Mouse (Mus musculus): ENCODE measurements around the gene Plppr5. TPM values are rescaled to one million over a fixed set of nuclear protein-coding genes. Genes with fewer than 3 reads are reported as not detected.

The Plppr5 gene
- polyA plus RNA-seq, 1 experiment from 2014 or later = 1.1 TPM

GRCm38 (mm10) chr3:117614856-117615255, 40.2 kb downstream of the Plppr5 start:
- no peaks in the 10 kb centered on the region for H3K9me3 ChIP-seq
- no peak for ATAC-seq (ENCODE audit: low FRiP score, low read depth)
- no peaks in the 10 kb centered on the region for H3K4me1 ChIP-seq
- no peak overlapping the region for H3K4me2 ChIP-seq (replicated peaks)
- no peak overlapping the region for H3K9ac ChIP-seq
- H3K4me3 ChIP-seq = no peak overlapping the region
- WGBS = 92% methylated on average over 1 of the region's 1 CpGs
- no peak overlapping the region for H3K27ac ChIP-seq
- H3K36me3 ChIP-seq = no peaks in the 10 kb centered on the region
- H3K27me3 ChIP-seq (replicated peaks) = no peaks in the 10 kb centered on the region

DNA sequence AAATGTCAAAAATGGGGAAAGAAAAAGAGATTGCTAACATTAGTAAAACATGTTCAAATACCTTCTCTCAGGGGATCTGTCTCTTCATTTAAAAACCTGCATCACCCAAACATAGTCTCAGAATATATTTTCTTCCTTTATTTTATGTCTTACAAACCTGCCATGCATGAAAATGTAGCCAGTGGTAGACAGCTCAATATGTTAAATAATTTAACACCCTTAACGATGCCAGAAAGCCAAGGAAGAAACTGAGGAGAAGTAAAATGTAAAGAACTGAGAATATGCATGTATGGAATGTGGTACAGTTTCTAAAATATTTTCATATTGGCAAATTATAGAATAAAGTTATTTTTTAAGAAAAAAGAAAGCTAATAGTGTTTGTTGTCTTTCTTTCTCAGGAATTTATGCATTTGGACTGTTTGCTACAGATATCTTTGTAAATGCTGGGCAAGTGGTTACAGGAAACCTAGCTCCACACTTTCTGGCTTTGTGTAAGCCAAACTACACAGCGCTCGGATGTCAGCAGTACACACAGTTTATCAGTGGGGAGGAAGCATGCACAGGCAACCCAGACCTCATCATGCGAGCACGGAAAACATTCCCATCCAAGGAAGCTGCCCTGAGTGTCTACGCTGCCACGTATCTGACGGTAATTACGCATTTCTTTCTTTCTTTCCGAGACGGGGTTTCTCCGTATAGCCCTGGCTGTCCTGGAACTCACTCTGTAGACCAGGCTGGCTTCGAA, 50.8 kb downstream of the Plppr5 start:
- no peak overlapping the region for H3K4me2 ChIP-seq (replicated peaks)
- ATAC-seq (ENCODE audit: low FRiP score, low read depth) = no peak
- no peak overlapping the region for H3K9ac ChIP-seq
- no peaks in the 10 kb centered on the region for H3K9me3 ChIP-seq
- no peaks in the 10 kb centered on the region for H3K36me3 ChIP-seq
- no peak overlapping the region for H3K27ac ChIP-seq
- H3K4me3 ChIP-seq = no peak overlapping the region
- WGBS = 93% methylated on average over 13 of the region's 13 CpGs
- H3K27me3 ChIP-seq (replicated peaks) = no peaks in the 10 kb centered on the region
- H3K4me1 ChIP-seq = no peaks in the 10 kb centered on the region

- no peak for ATAC-seq (ENCODE audit: low FRiP score, low read depth)
- Histone ChIP-seq H3K4me1 (no peaks in the 10 kb centered on the region), H3K4me3 (no peak overlapping the region), H3K9me3 (no peaks in the 10 kb centered on the region), H3K36me3 (no peaks in the 10 kb centered on the region), H3K4me2 (replicated peaks) (no peak overlapping the region), H3K9ac (no peak overlapping the region), H3K27ac (no peak overlapping the region), H3K27me3 (replicated peaks) (no peaks in the 10 kb centered on the region)
- WGBS = 34% methylated on average over 3 of the region's 3 CpGs
Observed at GRCm38 (mm10) chr3:117628799-117629198, 54.2 kb downstream of the Plppr5 start.

DNA sequence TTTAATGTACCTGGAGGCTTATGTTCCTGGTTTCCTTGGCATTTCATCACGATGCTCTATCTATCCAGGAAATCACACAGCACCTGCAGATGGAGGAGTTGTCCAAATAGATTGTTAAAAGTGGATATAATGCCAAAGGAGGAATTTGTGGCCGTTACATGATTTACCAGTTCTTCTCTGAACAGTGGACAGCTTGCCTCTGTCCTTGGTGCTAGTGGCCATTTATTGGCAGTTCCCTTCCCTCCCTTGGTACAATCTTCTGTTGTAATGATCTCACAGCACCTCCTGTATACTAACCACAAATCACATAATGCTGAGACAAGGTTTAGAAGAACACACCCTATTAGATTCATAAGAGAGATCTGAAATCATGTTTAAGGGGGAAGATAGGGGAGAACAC, 55.7 kb downstream of the Plppr5 start:
- H3K4me2 ChIP-seq (replicated peaks) = no peak overlapping the region
- no peak overlapping the region for H3K9ac ChIP-seq
- no peaks in the 10 kb centered on the region for H3K4me1 ChIP-seq
- H3K36me3 ChIP-seq = no peaks in the 10 kb centered on the region
- no peak overlapping the region for H3K27ac ChIP-seq
- no peak for ATAC-seq (ENCODE audit: low FRiP score, low read depth)
- no peaks in the 10 kb centered on the region for H3K9me3 ChIP-seq
- no peak overlapping the region for H3K4me3 ChIP-seq
- no peaks in the 10 kb centered on the region for H3K27me3 ChIP-seq (replicated peaks)
- 77% methylated on average over 2 of the region's 2 CpGs for WGBS

DNA sequence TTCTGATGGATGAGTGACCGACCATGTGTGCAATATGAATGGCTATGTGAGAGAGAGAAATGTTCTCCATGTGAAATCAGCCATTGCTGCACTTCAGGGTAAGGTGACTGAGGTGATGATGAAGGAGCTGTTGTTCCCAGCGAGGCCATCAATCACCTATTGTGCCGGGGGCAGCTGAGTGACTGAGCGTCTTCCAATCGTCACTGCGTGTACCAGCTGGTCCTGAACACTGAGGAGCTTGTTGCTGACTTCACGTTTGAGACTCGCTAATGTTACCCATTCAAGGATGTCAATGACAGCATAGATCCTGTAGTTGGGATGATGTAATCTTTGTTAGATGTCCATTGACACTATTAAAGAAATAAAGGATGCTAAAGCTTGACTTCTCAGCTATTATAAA, 74.0 kb downstream of the Plppr5 start:
- no peaks in the 10 kb centered on the region for H3K9me3 ChIP-seq
- H3K36me3 ChIP-seq = no peaks in the 10 kb centered on the region
- H3K4me1 ChIP-seq = no peaks in the 10 kb centered on the region
- no peak overlapping the region for H3K27ac ChIP-seq
- H3K4me2 ChIP-seq (replicated peaks) = no peak overlapping the region
- 52% methylated on average over 8 of the region's 8 CpGs for WGBS
- H3K4me3 ChIP-seq = no peak overlapping the region
- H3K9ac ChIP-seq = no peak overlapping the region
- peak; percentile 53; the same call in 1 of the 2 replicates for ATAC-seq (ENCODE audit: low FRiP score, low read depth)
- no peaks in the 10 kb centered on the region for H3K27me3 ChIP-seq (replicated peaks)

- Histone ChIP-seq H3K4me3 (no peak overlapping the region), H3K9me3 (no peaks in the 10 kb centered on the region), H3K9ac (no peak overlapping the region), H3K36me3 (no peaks in the 10 kb centered on the region), H3K4me2 (replicated peaks) (no peak overlapping the region), H3K27ac (no peak overlapping the region), H3K27me3 (replicated peaks) (no peaks in the 10 kb centered on the region), H3K4me1 (no peaks in the 10 kb centered on the region)
- WGBS = 85% methylated on average over 1 of the region's 1 CpGs
- ATAC-seq (ENCODE audit: low FRiP score, low read depth) = no peak
Observed at GRCm38 (mm10) chr3:117664316-117664715, 89.7 kb downstream of the Plppr5 start.

- Histone ChIP-seq H3K4me3 (no peak overlapping the region), H3K4me1 (no peaks in the 10 kb centered on the region), H3K27ac (no peak overlapping the region), H3K27me3 (replicated peaks) (no peaks in the 10 kb centered on the region), H3K4me2 (replicated peaks) (no peak overlapping the region), H3K36me3 (no peaks in the 10 kb centered on the region), H3K9me3 (no peaks in the 10 kb centered on the region), H3K9ac (no peak overlapping the region)
- WGBS = 91% methylated on average over 6 of the region's 6 CpGs
- no peak for ATAC-seq (ENCODE audit: low FRiP score, low read depth)
Observed at GRCm38 (mm10) chr3:117679189-117679588, 104.6 kb downstream of the Plppr5 start.

- Histone ChIP-seq H3K9ac (no peak overlapping the region), H3K36me3 (no peaks in the 10 kb centered on the region), H3K4me1 (no peaks in the 10 kb centered on the region), H3K4me2 (replicated peaks) (no peak overlapping the region), H3K27me3 (replicated peaks) (no peaks in the 10 kb centered on the region), H3K27ac (no peak overlapping the region), H3K9me3 (no peaks in the 10 kb centered on the region), H3K4me3 (no peak overlapping the region)
- WGBS = 74% methylated on average over 6 of the region's 6 CpGs
- ATAC-seq (ENCODE audit: low FRiP score, low read depth) = no peak
Observed at GRCm38 (mm10) chr3:117684640-117685039, 110.0 kb downstream of the Plppr5 start.

DNA sequence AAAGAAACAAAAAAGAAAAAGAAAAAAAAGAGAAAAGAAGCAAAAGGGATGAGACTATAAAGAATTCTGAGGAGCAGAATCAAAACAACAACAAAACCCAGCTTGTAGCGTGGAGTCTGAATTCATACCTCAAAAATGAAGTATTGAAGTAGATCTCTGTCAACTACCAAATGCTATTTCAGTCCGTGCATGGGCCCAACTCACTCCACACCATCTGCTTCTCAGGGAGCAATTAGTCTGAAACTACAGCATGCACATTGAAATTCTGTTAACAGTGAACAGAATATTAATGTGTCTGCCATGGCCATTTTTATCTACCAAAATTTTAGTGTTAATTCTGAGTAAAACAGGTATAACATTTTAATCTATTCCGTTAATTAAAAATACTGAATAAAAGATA, 111.4 kb downstream of the Plppr5 start:
- no peak overlapping the region for H3K27ac ChIP-seq
- H3K4me2 ChIP-seq (replicated peaks) = no peak overlapping the region
- no peak overlapping the region for H3K4me3 ChIP-seq
- no peak overlapping the region for H3K9ac ChIP-seq
- no peaks in the 10 kb centered on the region for H3K27me3 ChIP-seq (replicated peaks)
- H3K36me3 ChIP-seq = no peaks in the 10 kb centered on the region
- 88% methylated on average over 3 of the region's 3 CpGs for WGBS
- H3K4me1 ChIP-seq = no peaks in the 10 kb centered on the region
- no peak for ATAC-seq (ENCODE audit: low FRiP score, low read depth)
- H3K9me3 ChIP-seq = no peaks in the 10 kb centered on the region

DNA sequence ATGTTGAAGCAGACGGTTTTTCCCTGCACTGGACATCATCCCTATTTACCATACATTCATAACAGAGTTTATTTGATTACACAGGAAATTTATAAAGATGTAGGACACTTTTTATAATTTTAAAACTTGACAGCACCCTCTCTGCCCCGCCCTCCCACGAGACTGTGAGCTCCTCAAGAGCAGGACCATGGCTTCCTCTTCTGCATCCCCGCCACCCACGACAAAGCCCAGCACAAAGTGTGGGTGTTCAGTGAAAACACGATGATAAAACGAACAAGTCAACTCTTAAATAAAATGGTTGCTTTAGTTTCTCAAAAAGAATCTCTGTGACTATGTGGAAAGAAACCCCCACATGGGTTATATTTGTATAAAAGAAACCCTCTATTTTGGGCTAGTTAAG, 112.0 kb downstream of the Plppr5 start:
- 83% methylated on average over 7 of the region's 7 CpGs for WGBS
- H3K9me3 ChIP-seq = no peaks in the 10 kb centered on the region
- no peaks in the 10 kb centered on the region for H3K36me3 ChIP-seq
- no peak for ATAC-seq (ENCODE audit: low FRiP score, low read depth)
- no peak overlapping the region for H3K27ac ChIP-seq
- no peak overlapping the region for H3K4me2 ChIP-seq (replicated peaks)
- H3K4me1 ChIP-seq = no peaks in the 10 kb centered on the region
- H3K9ac ChIP-seq = no peak overlapping the region
- H3K4me3 ChIP-seq = no peak overlapping the region
- H3K27me3 ChIP-seq (replicated peaks) = no peaks in the 10 kb centered on the region

DNA sequence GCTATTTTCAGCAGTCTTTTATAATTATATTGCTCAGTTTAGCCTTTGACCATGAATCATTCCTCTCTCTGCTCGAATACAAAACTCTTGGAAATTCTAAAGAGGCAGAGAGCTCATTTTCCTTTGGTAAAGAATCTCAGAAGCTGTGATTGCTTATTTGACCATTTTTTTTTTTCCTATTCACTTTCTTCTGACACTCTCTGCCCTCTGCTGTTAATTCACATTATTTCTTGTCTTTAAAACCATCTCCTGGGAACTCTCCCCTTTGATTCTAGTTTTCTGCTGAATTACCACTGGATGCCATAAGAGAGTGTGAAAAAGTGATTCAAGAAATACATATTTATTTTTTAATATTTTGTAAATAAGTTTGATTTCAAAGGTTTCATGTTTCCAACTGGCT, 120.1 kb downstream of the Plppr5 start:
- no peak for ATAC-seq (ENCODE audit: low FRiP score, low read depth)
- Histone ChIP-seq H3K4me3 (no peak overlapping the region), H3K4me1 (no peaks in the 10 kb centered on the region), H3K4me2 (replicated peaks) (no peak overlapping the region), H3K27ac (no peak overlapping the region), H3K9ac (no peak overlapping the region), H3K9me3 (no peaks in the 10 kb centered on the region), H3K36me3 (no peaks in the 10 kb centered on the region), H3K27me3 (replicated peaks) (no peaks in the 10 kb centered on the region)
- WGBS = 51% methylated on average over 1 of the region's 1 CpGs

GRCm38 (mm10) chr3:117696350-117696749, 121.7 kb downstream of the Plppr5 start:
- H3K27me3 ChIP-seq (replicated peaks) = no peaks in the 10 kb centered on the region
- no peak overlapping the region for H3K9ac ChIP-seq
- 93% methylated on average over 5 of the region's 5 CpGs for WGBS
- H3K27ac ChIP-seq = no peak overlapping the region
- ATAC-seq (ENCODE audit: low FRiP score, low read depth) = no peak
- no peak overlapping the region for H3K4me3 ChIP-seq
- H3K9me3 ChIP-seq = no peaks in the 10 kb centered on the region
- H3K36me3 ChIP-seq = no peaks in the 10 kb centered on the region
- no peaks in the 10 kb centered on the region for H3K4me1 ChIP-seq
- H3K4me2 ChIP-seq (replicated peaks) = no peak overlapping the region

GRCm38 (mm10) chr3:117708788-117709187, 134.2 kb downstream of the Plppr5 start:
- Histone ChIP-seq H3K27me3 (replicated peaks) (no peaks in the 10 kb centered on the region), H3K9ac (no peak overlapping the region), H3K4me2 (replicated peaks) (no peak overlapping the region), H3K9me3 (no peaks in the 10 kb centered on the region), H3K4me1 (no peaks in the 10 kb centered on the region), H3K36me3 (no peaks in the 10 kb centered on the region), H3K4me3 (no peak overlapping the region), H3K27ac (no peak overlapping the region)
- no peak for ATAC-seq (ENCODE audit: low FRiP score, low read depth)

Data from neural tube, embryonic 12.5 days (tissue).